Mouse (Mus musculus): Measurements from ENCODE around the gene Gm42674. TPM values are rescaled to one million over a fixed set of nuclear protein-coding genes. Genes with fewer than 3 reads are reported as not detected.
A peak's percentile ranks its signal among the peaks of the same experiment; 100 is the strongest.

Gm42674 gene
- total RNA-seq, 4 experiments from 2014 or later: not detected

- no peak for DNase-seq (ENCODE audit: low spot score)
These were observed 21.8 kb downstream of the Gm42674 start for GRCm38 (mm10) chr3:90623435-90624071.

- no peak for DNase-seq (ENCODE audit: low spot score)
These were observed 23.8 kb downstream of the Gm42674 start for GRCm38 (mm10) chr3:90625496-90625895.

GRCm38 (mm10) chr3:90626266-90627021, 24.7 kb downstream of the Gm42674 start:
- no peak for DNase-seq (ENCODE audit: low spot score)

GRCm38 (mm10) chr3:90627366-90627765, 25.7 kb downstream of the Gm42674 start:
- no peak for DNase-seq (ENCODE audit: low spot score)

- no peak for DNase-seq (ENCODE audit: low spot score)
These were observed 26.1 kb downstream of the Gm42674 start for GRCm38 (mm10) chr3:90627807-90628206.

GRCm38 (mm10) chr3:90629298-90629697, 27.6 kb downstream of the Gm42674 start:
- DNase-seq (ENCODE audit: low spot score): no peak

- no peak for DNase-seq (ENCODE audit: low spot score)
These were observed 30.3 kb downstream of the Gm42674 start for GRCm38 (mm10) chr3:90631984-90632383.

- DNase-seq (ENCODE audit: low spot score): no peak
These were observed 37.0 kb downstream of the Gm42674 start for GRCm38 (mm10) chr3:90638511-90639275.

- DNase-seq (ENCODE audit: low spot score): no peak
These were observed 37.9 kb downstream of the Gm42674 start for GRCm38 (mm10) chr3:90639511-90640154.

GRCm38 (mm10) chr3:90640981-90641380, 39.3 kb downstream of the Gm42674 start:
- no peak for DNase-seq (ENCODE audit: low spot score)

GRCm38 (mm10) chr3:90644220-90644619, 42.5 kb downstream of the Gm42674 start:
- DNase-seq (ENCODE audit: low spot score): peak; percentile 36

GRCm38 (mm10) chr3:90647291-90647690, 45.6 kb downstream of the Gm42674 start:
- DNase-seq (ENCODE audit: low spot score): no peak

GRCm38 (mm10) chr3:90648981-90649380, 47.3 kb downstream of the Gm42674 start:
- DNase-seq (ENCODE audit: low spot score): no peak

GRCm38 (mm10) chr3:90649832-90650231, 48.1 kb downstream of the Gm42674 start:
- no peak for DNase-seq (ENCODE audit: low spot score)

- peak; percentile 62 for DNase-seq (ENCODE audit: low spot score)
These were observed 51.3 kb downstream of the Gm42674 start for GRCm38 (mm10) chr3:90652878-90653508.

- no peak for DNase-seq (ENCODE audit: low spot score)
These were observed 52.0 kb downstream of the Gm42674 start, which contains the start of gene S100a7a for GRCm38 (mm10) chr3:90653717-90654116. Gene S100a7a (plus strand): TSS chr3:90654017.

Other genes starting within 250 kb of the Gm42674 start
- under 1 TPM; 0.57 to 0.76 (median 0.67) TPM for gene Slc27a3, start 212.0 kb upstream of the Gm42674 start, total RNA-seq (2022)
- gene Ints3, start 168.3 kb upstream of the Gm42674 start, total RNA-seq (2022): 10 to 100 TPM; 22.9 to 28.1 (median 24.4) TPM
- 10 to 100 TPM; 15.1 to 17.3 (median 16.7) TPM for gene Npr1, start 136.0 kb upstream of the Gm42674 start, total RNA-seq (2022)
- gene Ilf2, start 125.8 kb upstream of the Gm42674 start, total RNA-seq (2022): 10 to 100 TPM; 27.6 to 30.5 (median 28.8) TPM
- 10 to 100 TPM; 69.7 to 77.6 (median 75.4) TPM for gene Snapin, start 110.9 kb upstream of the Gm42674 start, total RNA-seq (2022)
- 100 to 1,000 TPM in 1 of 4 experiments, 10 to 100 TPM in 3; 93.2 to 105 (median 94.2) TPM for gene Chtop, start 92.4 kb upstream of the Gm42674 start, total RNA-seq (2022)
- 1,000 to 10,000 TPM; 1,071 to 1,219 (median 1,134) TPM for gene S100a1, start 87.5 kb upstream of the Gm42674 start, total RNA-seq (2022)
- gene S100a13, start 87.5 kb upstream of the Gm42674 start, total RNA-seq (2022): 10 to 100 TPM; 25.0 to 34.8 (median 27.8) TPM
- under 1 TPM in 3 of 4 experiments, not detected in 1; 0.35 to 0.55 (median 0.37) TPM for gene S100a14, start 75.0 kb upstream of the Gm42674 start, total RNA-seq (2022)
- 10 to 100 TPM; 59.8 to 77.4 (median 72.4) TPM for gene S100a16, start 64.7 kb upstream of the Gm42674 start, total RNA-seq (2022)
- gene S100a3, start 41.3 kb upstream of the Gm42674 start, total RNA-seq (2022): not detected
- gene S100a2, start 11.7 kb upstream of the Gm42674 start, total RNA-seq (2022): not detected
- gene S100a4, start 1.9 kb downstream of the Gm42674 start, total RNA-seq (2022): 10 to 100 TPM in 2 of 4 experiments, 1 to 10 TPM in 2; 5.9 to 16.2 (median 9.5) TPM
- gene S100a5, start 6.6 kb downstream of the Gm42674 start, total RNA-seq (2022): not detected
- gene S100a6, start 11.0 kb downstream of the Gm42674 start, total RNA-seq (2022): 10 to 100 TPM; 54.7 to 77.4 (median 69.0) TPM
- gene S100a7a, start 52.1 kb downstream of the Gm42674 start, total RNA-seq (2022): under 1 TPM in 1 of 4 experiments, not detected in 3; 0.29 TPM
- gene S100a8, start 67.1 kb downstream of the Gm42674 start, total RNA-seq (2022): 1 to 10 TPM in 3 of 4 experiments, under 1 TPM in 1; 0.97 to 7.2 (median 2.7) TPM
- gene S100a9, start 93.8 kb downstream of the Gm42674 start, total RNA-seq (2022): 10 to 100 TPM in 1 of 4 experiments, 1 to 10 TPM in 3; 1.2 to 11.8 (median 2.5) TPM
- gene Pglyrp4, start 125.0 kb downstream of the Gm42674 start, total RNA-seq (2022): not detected
- gene Gm5849, start 176.0 kb downstream of the Gm42674 start, total RNA-seq (2022): not detected

All from heart, adult 8-10 months (tissue).